Mouse (Mus musculus) heart, adult 2 months (tissue): ENCODE data around the gene Tekt1. TPM values are rescaled to one million over a fixed set of nuclear protein-coding genes. Genes with fewer than 3 reads are reported as not detected.
A peak's percentile ranks its signal among the peaks of the same experiment; 100 is the strongest.

Experiments
- DNase-seq, 2 experiments: peaks; one replicate each; pipeline ENCODE4 v3.0.0; 2021
- H3K27ac ChIP-seq: fragments of 200-600 bp; 2 replicates; pipeline ENCODE4 v1.8.1; 2022
- H3K27me3 ChIP-seq: fragments of 200-500 bp; 2 replicates; pipeline ENCODE4 v1.6.1; 2012; ENCODE audit warnings: mild to moderate bottlenecking, low read length, inconsistent platforms, mixed read lengths; ENCODE audit not compliant: control insufficient read depth, insufficient read depth
- H3K36me3 ChIP-seq: fragments of 200-500 bp; 2 replicates; pipeline ENCODE4 v1.6.1; 2012; ENCODE audit warnings: low read length, inconsistent platforms; ENCODE audit not compliant: control insufficient read depth, insufficient read depth
- H3K4me1 ChIP-seq: fragments of 200-500 bp; 2 replicates; pipeline ENCODE4 v1.6.1; 2011; ENCODE audit warnings: low read length; ENCODE audit not compliant: control insufficient read depth, insufficient read depth
- H3K4me3 ChIP-seq: fragments of 200-600 bp; 2 replicates; pipeline ENCODE4 v1.8.1; 2022
- H3K79me2 ChIP-seq: fragments of 200-500 bp; replicated peaks from 2 replicates; pipeline ENCODE4 v1.6.1; 2012; ENCODE audit warnings: mild to moderate bottlenecking, inconsistent platforms, low read length, moderate library complexity, mixed read lengths; ENCODE audit not compliant: control insufficient read depth, insufficient read depth
- H3K9ac ChIP-seq: fragments of 200-500 bp; 2 replicates; pipeline ENCODE4 v1.6.1; 2012; ENCODE audit warnings: low read depth, mild to moderate bottlenecking, control low read depth, inconsistent platforms, low read length, mixed read lengths
- CTCF ChIP-seq: fragments of 200-600 bp; IDR thresholded peaks from 2 replicates; pipeline ENCODE4 v1.8.1; 2022; ENCODE audit warnings: antibody characterized with exemption, mild to moderate bottlenecking, moderate library complexity
- EP300 ChIP-seq: fragments of 200-500 bp; IDR thresholded peaks from 2 replicates; pipeline ENCODE4 v1.6.1; 2011; ENCODE audit warnings: low read depth, low read length, control low read depth; ENCODE audit not compliant: insufficient read depth
- POLR2A ChIP-seq: fragments of 200-500 bp; IDR thresholded peaks from 2 replicates; pipeline ENCODE4 v1.6.1; 2011; ENCODE audit warnings: mild to moderate bottlenecking, low read depth, low read length, control low read depth; ENCODE audit not compliant: insufficient read depth
- whole genome bisulfite sequencing: fragments of 180-500 bp; shearing (Covaris S2); methylation state at CpG from one replicate; pipeline ENCODE4 v1.1.7; 2018; 5-methylcytosine and 5-hydroxymethylcytosine counted together
- intact Hi-C: fragments of 180-260 bp; cut with DNase I; formaldehyde crosslinking; loops from one replicate; pipeline ENCODE4 v1.15.1; 2025
- long read RNA-seq: library from polyadenylated mRNA; stranded (forward); transcript quantifications from one replicate; pipeline ENCODE4 v2.0.0, GENCODE M21; 2021
- polyA plus RNA-seq: library from polyadenylated mRNA; depleted of rRNA; stranded (reverse); fragments of >200 nt; gene quantifications from 2 replicates; pipeline ENCODE4 v1.2.3, GENCODE M21; 2012; rRNA removed
- total RNA-seq, 2 experiments: library from RNA; stranded (reverse); gene quantifications; 2 replicates each; pipeline ENCODE4 v1.2.3; 2021

Tekt1 gene
- total RNA-seq (not detected), polyA plus RNA-seq (0.49 TPM in 1 of 2 replicates, not detected in the other)
- long read RNA-seq = 0 reads

DNA sequence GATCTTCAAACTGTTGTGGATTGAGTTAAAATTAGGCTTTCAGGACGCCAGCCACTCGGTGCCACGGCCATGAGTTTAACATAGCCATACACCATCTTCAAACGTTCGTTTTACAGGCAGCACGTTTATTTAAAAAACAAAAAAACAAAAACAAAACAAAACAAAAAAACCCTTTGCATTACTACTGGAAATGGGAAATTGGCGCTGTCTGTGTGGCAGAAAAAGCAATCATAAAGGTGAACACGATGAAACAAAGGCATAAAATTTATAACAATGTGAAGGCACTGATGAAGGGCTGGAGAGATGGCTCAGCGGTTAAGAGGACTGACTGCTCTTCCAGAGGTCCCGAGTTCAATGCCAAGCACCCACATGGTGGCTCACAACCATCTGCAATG lies at the start of gene Tekt1:
Gene Tekt1 (minus strand): TSS at position 96 of the 395 bp plus-strand sequence.
- no peaks in the 10 kb centered on the region for H3K27me3 ChIP-seq
- no peak for DNase-seq
- 36% methylated on average over 10 of the region's 10 CpGs for WGBS
- intact Hi-C loops = no loop called here
- peak within 1 kb of the TSS; percentile 28 for H3K4me3 ChIP-seq
- H3K4me1 ChIP-seq = peaks cover 1% of the 10 kb centered on the region; the same call in 1 of the 2 replicates
- H3K9ac ChIP-seq = peak within 1 kb of the TSS; percentile 2; the same call in 1 of the 2 replicates
- H3K79me2 ChIP-seq = no peaks in the 10 kb centered on the region
- TF ChIP-seq EP300 (no peak), CTCF (no peak), POLR2A (no peak)
- no peaks in the 10 kb centered on the region for H3K36me3 ChIP-seq
- H3K27ac ChIP-seq = no peak within 1 kb of the TSS

DNA sequence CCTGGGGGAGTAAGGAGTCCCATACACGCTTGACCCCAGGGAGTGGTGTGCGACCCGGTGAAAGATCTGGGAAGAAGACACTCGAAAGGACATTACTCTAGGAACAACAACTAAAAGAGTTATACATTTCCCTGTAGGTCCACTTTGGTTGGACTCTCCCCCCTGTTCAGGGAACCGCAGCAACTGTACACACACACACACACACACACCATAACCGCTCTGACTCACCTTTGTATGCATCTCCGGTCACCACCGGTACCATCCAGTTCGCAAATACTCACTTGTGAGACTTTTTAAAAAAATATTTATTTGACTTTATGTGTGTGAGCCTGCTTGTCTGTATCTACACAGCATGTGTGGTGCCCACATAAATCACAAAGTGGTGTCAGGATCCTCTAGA lies 49.7 kb upstream of the Tekt1 start:
- no peaks in the 10 kb centered on the region; the same call in 1 of the 2 replicates for H3K79me2 ChIP-seq
- 28% methylated on average over 9 of the region's 9 CpGs for WGBS
- DNase-seq = no peak
- H3K27me3 ChIP-seq = no peaks in the 10 kb centered on the region
- peak overlapping the region; percentile 94 for H3K4me3 ChIP-seq
- H3K9ac ChIP-seq = peak overlapping the region; percentile 43
- intact Hi-C loops = loop anchor here (2.0 kb wide), 2 partner anchors 15 to 17 kb away; no protein-coding TSS in a partner anchor
- H3K36me3 ChIP-seq = no peaks in the 10 kb centered on the region; the same call in none of the 2 replicates
- H3K4me1 ChIP-seq = peaks cover 31% of the 10 kb centered on the region
- H3K27ac ChIP-seq = peak overlapping the region; percentile 48
- TF ChIP-seq CTCF = no peak
- no peak for TF ChIP-seq EP300
- TF ChIP-seq POLR2A = no peak

DNA sequence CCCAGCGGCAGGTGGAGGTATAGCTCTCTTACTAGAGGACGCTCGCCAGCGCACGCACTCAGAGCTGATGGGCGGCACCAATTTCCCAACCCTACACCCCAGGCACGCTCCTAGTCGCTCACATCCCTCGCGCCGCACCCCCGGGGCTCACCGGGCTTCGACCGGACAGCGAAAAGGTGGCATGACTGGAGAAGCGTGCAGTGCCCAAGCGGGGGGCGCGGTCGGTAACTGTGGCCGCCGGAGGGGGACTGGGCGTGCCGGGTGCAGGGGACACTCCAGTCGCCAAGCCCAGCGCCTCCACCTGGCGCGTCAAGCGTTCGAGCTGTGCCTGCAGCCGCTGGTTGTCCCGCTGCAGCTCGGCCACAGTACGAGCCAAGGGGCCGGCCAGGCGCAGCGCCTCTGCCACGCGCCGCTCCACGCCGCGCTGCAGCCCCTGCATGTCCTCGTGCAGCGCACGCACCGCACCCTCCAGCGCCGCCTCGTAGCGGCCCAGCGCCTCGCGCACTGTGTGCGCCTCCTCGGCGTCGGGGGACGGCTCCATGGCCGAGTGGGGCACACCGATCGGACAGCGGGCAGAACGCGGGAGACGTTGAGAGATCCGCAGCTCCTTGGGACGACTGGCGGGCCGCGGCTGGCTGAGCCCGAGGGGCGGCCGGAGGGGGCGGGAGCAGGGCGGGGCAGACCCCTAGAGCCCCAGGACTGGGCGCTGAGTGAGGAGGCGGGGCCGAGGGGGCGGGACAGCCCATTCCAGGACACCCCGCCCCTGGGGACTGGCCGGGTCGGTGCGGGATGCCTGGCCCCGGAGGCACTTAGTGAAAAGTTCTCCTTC lies 49.1 kb upstream of the Tekt1 start, which contains the start of gene Smtnl2:
Gene Smtnl2 (minus strand): TSS at position 621 of the 829 bp plus-strand sequence.
- intact Hi-C loops = loop anchor here (2.0 kb wide), 2 partner anchors 15 to 17 kb away; no protein-coding TSS in a partner anchor
- H3K9ac ChIP-seq = peak within 1 kb of the TSS; percentile 94
- H3K4me3 ChIP-seq = peak within 1 kb of the TSS; percentile 94
- H3K4me1 ChIP-seq = peaks cover 29% of the 10 kb centered on the region
- under 1% methylated on average over 84 of the region's 86 CpGs for WGBS
- TF ChIP-seq CTCF (peak; percentile 72), POLR2A (peak; percentile 85), EP300 (0 out of 2 replicates have a peak, but pooled peaks have one; percentile 3)
- DNase-seq = peak; percentile 94 to 95
- H3K27me3 ChIP-seq = no peaks in the 10 kb centered on the region
- no peaks in the 10 kb centered on the region; the same call in none of the 2 replicates for H3K36me3 ChIP-seq
- no peaks in the 10 kb centered on the region; the same call in 1 of the 2 replicates for H3K79me2 ChIP-seq
- H3K27ac ChIP-seq = peak within 1 kb of the TSS; percentile 80

DNA sequence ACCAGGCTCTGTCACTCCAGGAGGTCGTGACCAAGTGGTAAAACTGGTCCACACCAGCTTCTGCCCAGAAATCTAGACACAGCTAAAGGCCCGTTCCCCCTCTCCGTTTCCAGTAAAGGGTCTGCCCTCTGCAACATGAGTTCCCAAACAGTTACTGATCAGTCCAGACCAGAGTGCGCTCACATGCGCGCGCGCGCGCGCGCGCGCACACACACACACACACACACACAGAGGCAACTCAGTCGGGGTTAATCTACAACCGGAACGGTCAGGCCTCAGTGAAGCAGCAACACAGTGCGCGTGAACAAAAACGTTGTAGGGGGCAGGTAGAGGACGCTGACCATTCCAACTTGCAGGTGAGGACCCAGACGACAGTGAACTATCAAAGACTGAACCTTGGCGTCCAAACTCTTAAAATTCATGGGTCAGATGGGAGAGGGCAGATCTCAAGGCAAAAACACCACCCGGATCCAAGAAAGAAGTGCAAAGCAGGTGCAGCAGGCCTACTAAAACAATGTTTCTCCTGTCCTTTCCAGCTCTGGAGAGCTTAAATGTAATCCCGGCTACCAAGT lies 48.4 kb upstream of the Tekt1 start:
- intact Hi-C loops = loop anchor here (2.0 kb wide), 2 partner anchors 14 to 18 kb away; no protein-coding TSS in a partner anchor
- peak in 1 of 2 experiments; percentile 47 for DNase-seq
- H3K27ac ChIP-seq = peak overlapping the region; percentile 78

DNA sequence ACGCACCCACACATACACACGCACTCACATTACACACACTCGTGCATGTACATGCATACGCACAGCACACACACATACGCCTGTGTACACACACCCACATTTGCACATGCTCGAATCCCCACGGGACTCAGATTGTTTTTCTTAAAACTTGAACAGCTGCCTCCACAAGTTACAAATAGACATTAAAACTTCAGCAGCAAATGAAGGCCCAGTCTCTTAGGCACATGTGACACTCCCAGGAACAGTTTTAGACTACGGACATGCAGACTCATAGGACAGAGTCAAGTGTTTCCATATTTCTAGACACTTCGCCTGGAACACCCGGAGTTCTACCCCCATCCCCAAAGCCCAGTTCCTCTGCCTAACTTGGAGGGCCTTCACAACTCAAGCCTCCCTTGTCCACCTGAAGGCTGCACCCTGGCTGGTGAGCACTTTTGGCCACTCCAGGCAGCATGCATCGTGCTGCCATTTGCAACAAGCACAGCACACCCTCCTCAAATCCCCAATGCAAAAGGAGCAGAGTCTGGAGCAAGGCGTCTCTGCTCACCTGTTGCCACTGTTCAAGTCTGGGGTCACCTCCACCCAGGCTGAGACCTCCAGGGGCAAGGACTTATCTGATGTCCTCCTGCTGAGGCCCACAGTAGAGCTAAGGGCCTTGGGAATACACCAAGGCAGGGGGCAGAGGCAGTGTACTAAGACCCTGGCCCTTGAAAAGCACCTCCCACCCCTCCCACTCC lies 47.6 kb upstream of the Tekt1 start:
- intact Hi-C loops = loop anchor here (2.0 kb wide), 2 partner anchors 13 to 19 kb away; no protein-coding TSS in a partner anchor
- peak overlapping the region; percentile 40 for H3K4me3 ChIP-seq
- TF ChIP-seq EP300 (no peak), POLR2A (no peak), CTCF (no peak)
- H3K79me2 ChIP-seq = no peaks in the 10 kb centered on the region; the same call in 1 of the 2 replicates
- peak overlapping the region; percentile 16 for H3K9ac ChIP-seq
- peak in 1 of 2 experiments; percentile 37 for DNase-seq
- H3K4me1 ChIP-seq = peaks cover 28% of the 10 kb centered on the region
- 43% methylated on average over 12 of the region's 12 CpGs for WGBS
- no peaks in the 10 kb centered on the region for H3K36me3 ChIP-seq
- H3K27me3 ChIP-seq = no peaks in the 10 kb centered on the region
- peak overlapping the region; percentile 38; the same call in 1 of the 2 replicates for H3K27ac ChIP-seq

More for the DNA sequence above, 48.4 kb upstream of the Tekt1 start:
- Histone ChIP-seq H3K27me3 (no peaks in the 10 kb centered on the region), H3K79me2 (no peaks in the 10 kb centered on the region; the same call in 1 of the 2 replicates), H3K36me3 (no peaks in the 10 kb centered on the region), H3K9ac (peak overlapping the region; percentile 94), H3K4me3 (peak overlapping the region; percentile 94), H3K4me1 (peaks cover 30% of the 10 kb centered on the region)
- TF ChIP-seq EP300 = 0 out of 2 replicates have a peak, but pooled peaks have one; percentile 3
- no peak for TF ChIP-seq POLR2A
- TF ChIP-seq CTCF = no peak
- 6% methylated on average over 25 of the region's 25 CpGs for WGBS
